Mouse (Mus musculus) midbrain, embryonic 10.5 days (tissue): ENCODE data around the gene Galntl6. TPM values are rescaled to one million over a fixed set of nuclear protein-coding genes. Genes with fewer than 3 reads are reported as not detected.

Experiments
- DNase-seq: peaks from one replicate; pipeline ENCODE4 v3.0.0-alpha.2; 2017; ENCODE audit warnings: low spot score
- H3K27ac ChIP-seq: fragments of 300-500 bp; sonication (generic); replicated peaks from 2 replicates; pipeline ENCODE4 v1.5.1; 2016; ENCODE audit warnings: mild to moderate bottlenecking
- H3K27me3 ChIP-seq: fragments of 300-500 bp; sonication (generic); 2 replicates; pipeline ENCODE4 v1.6.1; 2016; ENCODE audit warnings: low read depth, mild to moderate bottlenecking; ENCODE audit not compliant: poor library complexity, severe bottlenecking
- H3K36me3 ChIP-seq: fragments of 300-500 bp; sonication (generic); 2 replicates; pipeline ENCODE4 v1.6.1; 2016; ENCODE audit warnings: mild to moderate bottlenecking, moderate library complexity
- H3K4me1 ChIP-seq: fragments of 300-500 bp; sonication (generic); 2 replicates; pipeline ENCODE4 v1.6.1; 2016
- H3K4me3 ChIP-seq: fragments of 300-500 bp; sonication (generic); 2 replicates; pipeline ENCODE4 v1.5.1; 2016; ENCODE audit warnings: mild to moderate bottlenecking, moderate library complexity
- H3K9me3 ChIP-seq: fragments of 300-500 bp; sonication (generic); replicated peaks from 2 replicates; pipeline ENCODE4 v1.6.1; 2016; ENCODE audit warnings: mild to moderate bottlenecking
- WGBS: fragments of 180-500 bp; shearing (Covaris S2); methylation state at CpG from one replicate; pipeline ENCODE4 v1.1.7; 2016; 5-methylcytosine and 5-hydroxymethylcytosine counted together
- polyA plus RNA-seq: library from polyadenylated mRNA; unstranded; fragments of >200 nt; fragmentation: Nextera tagmentation; extraction: Ambion mirVana; gene quantifications from 2 replicates; pipeline ENCODE4 v1.2.1, GENCODE M21; 2016

The Galntl6 gene
- polyA plus RNA-seq, 1 experiment from 2014 or later, result 0.37 TPM

- WGBS, result 27% methylated on average over 1 of the region's 1 CpGs
Observed at GRCm38 (mm10) chr8:58146961-58147360, 765.5 kb downstream of the Galntl6 start.

DNA sequence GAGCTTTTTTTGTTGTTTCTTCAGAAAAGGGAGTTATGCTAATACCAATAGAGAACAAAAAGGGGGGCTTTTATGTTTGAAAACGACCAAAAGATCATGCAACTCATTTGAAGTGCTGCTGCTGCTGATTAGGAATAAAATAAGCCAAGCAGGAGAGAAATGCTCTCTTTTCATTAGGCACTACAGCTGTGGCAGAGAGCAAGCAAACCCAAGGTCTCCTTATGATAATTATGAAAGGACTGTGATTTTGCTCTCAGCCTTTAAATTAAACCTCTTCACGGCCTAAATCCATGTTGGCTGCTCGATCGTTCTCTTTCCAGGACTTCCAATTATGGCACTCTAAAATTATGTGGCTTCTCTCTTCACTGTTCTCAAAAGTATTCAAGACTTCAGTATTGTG is 825.7 kb downstream of the Galntl6 start:
- WGBS, result 73% methylated on average over 4 of the region's 4 CpGs
- Histone ChIP-seq H3K27me3 (no peaks in the 10 kb centered on the region), H3K27ac (no peak overlapping the region), H3K4me3 (no peak overlapping the region), H3K36me3 (no peaks in the 10 kb centered on the region), H3K9me3 (no peaks in the 10 kb centered on the region), H3K4me1 (no peaks in the 10 kb centered on the region)
- DNase-seq, result no peak

More at GRCm38 (mm10) chr8:58146961-58147360, 765.5 kb downstream of the Galntl6 start:
- Histone ChIP-seq H3K9me3 (no peaks in the 10 kb centered on the region), H3K4me1 (no peaks in the 10 kb centered on the region), H3K4me3 (no peak overlapping the region), H3K27ac (no peak overlapping the region), H3K27me3 (no peaks in the 10 kb centered on the region), H3K36me3 (no peaks in the 10 kb centered on the region)
- DNase-seq, result no peak

DNA sequence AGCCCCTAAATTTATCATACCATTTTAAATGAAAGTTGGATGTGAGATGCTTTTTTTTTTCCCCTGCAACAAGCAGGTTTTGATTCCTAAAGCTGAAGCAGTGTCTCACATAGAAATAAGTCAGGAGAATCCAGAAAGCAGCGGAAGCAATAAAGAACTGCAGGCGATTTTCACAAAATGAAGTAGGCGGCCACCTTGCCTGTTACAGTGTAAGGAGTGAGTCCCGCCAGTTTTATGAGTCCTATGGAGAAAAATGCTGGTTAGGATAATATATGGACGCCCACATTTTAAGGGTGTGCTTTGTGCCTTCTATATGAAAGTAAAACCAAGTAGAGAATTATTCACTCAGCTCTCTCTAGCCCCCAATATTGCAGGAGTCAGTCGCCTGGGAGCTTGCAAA is 827.5 kb downstream of the Galntl6 start:
- WGBS, result 90% methylated on average over 6 of the region's 6 CpGs
- Histone ChIP-seq H3K27ac (no peak overlapping the region), H3K9me3 (no peaks in the 10 kb centered on the region), H3K4me1 (no peaks in the 10 kb centered on the region), H3K36me3 (no peaks in the 10 kb centered on the region), H3K27me3 (no peaks in the 10 kb centered on the region), H3K4me3 (no peak overlapping the region)
- DNase-seq, result no peak

- H3K27me3 ChIP-seq, result no peaks in the 10 kb centered on the region
- no peaks in the 10 kb centered on the region for H3K9me3 ChIP-seq
- DNase-seq, result no peak
- H3K4me1 ChIP-seq, result no peaks in the 10 kb centered on the region
- no peak overlapping the region for H3K4me3 ChIP-seq
- no peak overlapping the region for H3K27ac ChIP-seq
- no peaks in the 10 kb centered on the region for H3K36me3 ChIP-seq
- 79% methylated on average over 5 of the region's 5 CpGs for WGBS
Observed at GRCm38 (mm10) chr8:58081715-58082114, 830.7 kb downstream of the Galntl6 start.

- DNase-seq, result no peak
- H3K9me3 ChIP-seq, result no peaks in the 10 kb centered on the region
- no peaks in the 10 kb centered on the region for H3K27me3 ChIP-seq
- no peaks in the 10 kb centered on the region for H3K36me3 ChIP-seq
- H3K4me1 ChIP-seq, result no peaks in the 10 kb centered on the region
- WGBS, result 93% methylated on average over 4 of the region's 4 CpGs
- no peak overlapping the region for H3K4me3 ChIP-seq
- H3K27ac ChIP-seq, result no peak overlapping the region
Observed at GRCm38 (mm10) chr8:58074611-58075010, 837.8 kb downstream of the Galntl6 start.

DNA sequence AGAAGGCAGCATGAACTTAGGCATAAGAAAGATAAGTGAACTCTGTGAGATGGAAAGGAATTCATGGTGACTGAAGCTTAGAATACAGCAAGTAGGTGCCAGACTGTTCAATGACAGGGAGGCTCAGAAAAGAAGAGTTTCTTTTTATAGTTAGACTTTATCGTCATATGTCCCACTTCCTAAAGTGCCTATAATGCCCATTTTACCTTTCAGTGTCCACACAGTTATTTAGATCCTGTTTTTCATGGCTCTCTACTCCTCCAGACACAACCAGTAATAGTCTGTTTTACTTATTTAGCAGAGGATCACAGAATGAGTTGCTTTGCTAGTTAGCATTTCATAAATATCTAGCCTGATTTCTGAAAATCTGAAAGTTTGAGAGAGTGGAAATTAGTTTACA is 838.7 kb downstream of the Galntl6 start:
- H3K27me3 ChIP-seq, result no peaks in the 10 kb centered on the region
- no peaks in the 10 kb centered on the region for H3K36me3 ChIP-seq
- DNase-seq, result no peak
- H3K4me3 ChIP-seq, result no peak overlapping the region
- H3K9me3 ChIP-seq, result no peaks in the 10 kb centered on the region
- WGBS, result 96% methylated on average over 1 of the region's 1 CpGs
- no peak overlapping the region for H3K27ac ChIP-seq
- H3K4me1 ChIP-seq, result no peaks in the 10 kb centered on the region

- no peaks in the 10 kb centered on the region for H3K27me3 ChIP-seq
- no peaks in the 10 kb centered on the region for H3K36me3 ChIP-seq
- H3K27ac ChIP-seq, result no peak overlapping the region
- H3K4me3 ChIP-seq, result no peak overlapping the region
- no peaks in the 10 kb centered on the region for H3K4me1 ChIP-seq
- WGBS, result 87% methylated on average over 3 of the region's 3 CpGs
- H3K9me3 ChIP-seq, result no peaks in the 10 kb centered on the region
- no peak for DNase-seq
Observed at GRCm38 (mm10) chr8:58032271-58032670, 880.2 kb downstream of the Galntl6 start.

DNA sequence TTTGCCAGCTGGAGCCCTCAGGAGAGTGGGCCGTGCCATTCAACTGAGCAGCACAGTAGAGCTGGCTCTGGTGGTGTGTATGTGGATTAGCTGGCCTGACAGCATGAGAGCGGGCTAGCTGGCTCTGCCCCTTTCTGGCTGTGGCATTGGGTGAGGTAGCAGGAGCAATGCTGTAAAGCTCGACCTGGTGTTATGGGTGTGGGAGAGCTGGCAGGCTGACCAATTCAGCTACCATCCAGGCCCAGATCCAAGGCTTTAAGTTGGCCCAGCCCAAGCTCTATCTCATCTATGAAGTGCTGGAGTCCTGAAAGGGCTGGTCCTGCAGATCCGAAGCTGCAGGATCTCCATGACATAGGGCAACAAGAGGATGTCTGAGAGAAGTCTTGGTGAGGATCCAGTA is 886.9 kb downstream of the Galntl6 start:
- H3K27ac ChIP-seq, result no peak overlapping the region
- no peaks in the 10 kb centered on the region for H3K27me3 ChIP-seq
- no peaks in the 10 kb centered on the region for H3K9me3 ChIP-seq
- no peaks in the 10 kb centered on the region for H3K4me1 ChIP-seq
- 92% methylated on average over 4 of the region's 4 CpGs for WGBS
- H3K4me3 ChIP-seq, result no peak overlapping the region
- DNase-seq, result no peak
- H3K36me3 ChIP-seq, result no peaks in the 10 kb centered on the region

- Histone ChIP-seq H3K4me1 (no peaks in the 10 kb centered on the region), H3K36me3 (no peaks in the 10 kb centered on the region), H3K27me3 (no peaks in the 10 kb centered on the region), H3K9me3 (no peaks in the 10 kb centered on the region), H3K27ac (no peak overlapping the region), H3K4me3 (no peak overlapping the region)
- WGBS, result 83% methylated on average over 1 of the region's 1 CpGs
- DNase-seq, result no peak
Observed at GRCm38 (mm10) chr8:58025094-58025493, 887.3 kb downstream of the Galntl6 start.

DNA sequence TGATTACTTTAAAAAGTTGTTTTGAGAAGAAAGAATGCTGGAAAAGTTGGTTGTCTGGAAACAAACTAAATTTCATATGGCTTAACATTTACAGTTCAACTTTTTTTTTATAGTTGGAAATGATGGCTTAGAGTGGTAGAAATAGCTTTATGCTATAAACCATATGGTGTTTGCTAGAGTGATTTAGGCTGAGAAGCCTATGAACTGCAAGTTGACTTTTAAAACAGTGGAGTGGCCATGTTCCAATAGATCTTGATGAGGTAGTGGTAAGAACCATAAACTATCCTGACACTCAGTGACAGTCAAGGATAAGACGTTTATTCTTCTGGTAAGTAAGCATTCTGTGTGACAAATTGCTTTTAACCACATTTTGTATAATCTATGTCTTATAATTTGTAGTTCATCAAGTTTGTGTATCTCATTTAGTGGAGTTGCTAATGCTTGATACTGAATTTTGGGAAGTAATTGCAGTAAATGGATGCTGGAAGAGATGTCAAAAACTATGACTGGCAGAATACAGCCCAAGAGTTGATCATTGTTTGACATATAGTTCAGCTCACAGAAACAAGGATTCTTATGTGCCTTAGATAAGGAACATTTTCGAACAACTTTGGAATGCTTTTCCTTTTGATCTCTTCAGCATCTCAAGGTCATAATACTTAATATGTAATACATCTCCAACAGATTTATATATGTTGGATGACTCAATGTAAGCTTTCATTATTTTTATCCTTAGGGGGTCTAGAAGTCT is 888.8 kb downstream of the Galntl6 start:
- 82% methylated on average over 2 of the region's 2 CpGs for WGBS
- Histone ChIP-seq H3K9me3 (no peaks in the 10 kb centered on the region), H3K4me1 (no peaks in the 10 kb centered on the region), H3K27me3 (no peaks in the 10 kb centered on the region), H3K27ac (no peak overlapping the region), H3K36me3 (no peaks in the 10 kb centered on the region), H3K4me3 (no peak overlapping the region)
- DNase-seq, result no peak

- Histone ChIP-seq H3K36me3 (no peaks in the 10 kb centered on the region), H3K9me3 (no peaks in the 10 kb centered on the region), H3K27ac (no peak overlapping the region), H3K4me3 (no peak overlapping the region), H3K27me3 (no peaks in the 10 kb centered on the region), H3K4me1 (no peaks in the 10 kb centered on the region)
- DNase-seq, result no peak
- WGBS, result 85% methylated on average over 1 of the region's 1 CpGs
Observed at GRCm38 (mm10) chr8:57989428-57990171, 922.8 kb downstream of the Galntl6 start.

DNA sequence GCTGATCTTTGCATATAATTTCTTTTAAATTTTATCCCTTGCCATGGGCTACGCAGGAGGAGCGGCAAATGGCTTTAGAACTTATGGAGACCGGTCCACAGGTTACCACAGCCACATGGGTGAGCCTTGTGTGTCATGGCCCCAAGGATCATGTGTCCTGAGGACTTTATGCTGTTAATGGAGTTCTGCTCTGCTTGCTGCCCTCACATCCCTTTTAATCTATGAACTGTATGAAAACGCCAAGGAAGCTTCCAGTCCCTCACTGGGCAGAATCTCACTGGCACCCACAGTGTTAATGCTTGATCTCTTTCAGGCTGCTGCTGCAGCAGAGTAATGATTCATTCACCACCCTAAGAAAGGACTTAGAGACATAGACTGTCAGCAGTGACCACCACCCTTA is 935.1 kb downstream of the Galntl6 start:
- no peak overlapping the region for H3K27ac ChIP-seq
- no peak for DNase-seq
- H3K4me3 ChIP-seq, result no peak overlapping the region
- H3K27me3 ChIP-seq, result no peaks in the 10 kb centered on the region
- WGBS, result 88% methylated on average over 4 of the region's 4 CpGs
- H3K4me1 ChIP-seq, result no peaks in the 10 kb centered on the region
- no peaks in the 10 kb centered on the region for H3K36me3 ChIP-seq
- no peaks in the 10 kb centered on the region for H3K9me3 ChIP-seq

GRCm38 (mm10) chr8:57974093-57974492 is 938.3 kb downstream of the Galntl6 start:
- Histone ChIP-seq H3K4me3 (no peak overlapping the region), H3K4me1 (no peaks in the 10 kb centered on the region), H3K27ac (no peak overlapping the region), H3K27me3 (no peaks in the 10 kb centered on the region), H3K9me3 (no peaks in the 10 kb centered on the region), H3K36me3 (no peaks in the 10 kb centered on the region)
- WGBS, result 82% methylated on average over 2 of the region's 2 CpGs
- no peak for DNase-seq
